Mouse (Mus musculus): ENCODE measurements around the gene Dnm3.

Dnm3 gene

GRCm38 (mm10) chr1:162422826-162423225, 55.0 kb downstream of the Dnm3 start:
- WGBS = 86% methylated on average over 6 of the region's 6 CpGs

- 41% methylated on average over 1 of the region's 1 CpGs for WGBS
Measured at GRCm38 (mm10) chr1:162413791-162414190, 64.0 kb downstream of the Dnm3 start.

GRCm38 (mm10) chr1:162412787-162413429, 64.9 kb downstream of the Dnm3 start:
- 76% methylated on average over 7 of the region's 7 CpGs for WGBS

DNA sequence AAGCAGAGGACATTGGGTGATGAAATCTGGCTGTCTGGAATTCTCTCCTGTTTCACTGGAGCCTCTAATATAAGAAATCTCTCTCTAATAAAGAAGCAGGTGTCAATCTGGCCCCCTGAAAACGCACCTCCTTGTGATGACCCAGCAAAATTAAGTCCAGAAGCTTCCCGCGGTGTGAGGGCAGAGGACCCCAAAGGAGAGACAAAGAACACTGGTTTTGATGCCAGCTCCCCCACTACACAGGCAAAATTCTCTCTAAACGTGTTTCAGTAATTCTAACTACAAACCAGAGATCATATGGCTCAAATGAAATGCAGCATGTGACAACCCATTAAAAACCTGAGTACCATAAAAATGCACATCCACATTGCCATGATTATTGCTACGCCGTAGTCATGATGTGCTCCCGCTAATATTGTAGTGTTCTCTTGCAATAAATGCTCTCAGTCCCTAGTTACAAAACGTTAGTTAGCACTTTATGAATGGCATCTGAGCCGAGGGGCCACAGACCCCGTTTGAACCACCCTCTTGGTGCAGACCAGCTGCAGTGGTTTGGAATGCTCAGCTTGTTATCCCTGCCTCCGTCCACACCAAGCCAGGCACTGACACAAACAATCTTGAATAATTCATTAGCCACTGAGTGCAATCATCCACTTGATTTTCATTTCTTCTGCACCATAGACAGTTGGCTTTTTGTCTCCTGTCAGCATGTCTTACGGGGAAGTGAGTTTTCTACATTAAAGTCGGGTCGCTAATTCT, 67.4 kb downstream of the Dnm3 start:
- WGBS = 64% methylated on average over 14 of the region's 14 CpGs

DNA sequence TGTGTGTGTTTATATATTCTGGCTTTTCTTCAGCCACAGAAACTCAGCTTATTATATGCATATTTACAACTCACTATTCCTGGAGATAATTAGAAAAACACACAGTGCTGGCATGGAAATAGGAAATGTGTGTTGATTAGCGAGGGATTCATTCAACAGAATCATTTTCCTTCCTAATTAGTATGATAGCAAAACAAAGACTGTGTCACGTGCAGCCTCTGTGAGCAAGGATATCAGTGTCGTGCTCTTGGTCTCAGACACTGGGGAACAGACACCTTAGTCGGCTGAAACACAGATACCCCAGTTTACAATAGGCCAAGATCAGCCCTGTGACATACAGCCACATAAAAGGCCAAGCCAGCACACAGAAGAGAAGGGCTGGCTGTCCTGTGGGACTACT, 83.3 kb downstream of the Dnm3 start:
- WGBS = 50% methylated on average over 4 of the region's 4 CpGs

- 71% methylated on average over 5 of the region's 5 CpGs for WGBS
Measured at GRCm38 (mm10) chr1:162388442-162389165, 89.2 kb downstream of the Dnm3 start.

- 56% methylated on average over 1 of the region's 1 CpGs for WGBS
Measured at GRCm38 (mm10) chr1:162373068-162373467, 104.8 kb downstream of the Dnm3 start.

DNA sequence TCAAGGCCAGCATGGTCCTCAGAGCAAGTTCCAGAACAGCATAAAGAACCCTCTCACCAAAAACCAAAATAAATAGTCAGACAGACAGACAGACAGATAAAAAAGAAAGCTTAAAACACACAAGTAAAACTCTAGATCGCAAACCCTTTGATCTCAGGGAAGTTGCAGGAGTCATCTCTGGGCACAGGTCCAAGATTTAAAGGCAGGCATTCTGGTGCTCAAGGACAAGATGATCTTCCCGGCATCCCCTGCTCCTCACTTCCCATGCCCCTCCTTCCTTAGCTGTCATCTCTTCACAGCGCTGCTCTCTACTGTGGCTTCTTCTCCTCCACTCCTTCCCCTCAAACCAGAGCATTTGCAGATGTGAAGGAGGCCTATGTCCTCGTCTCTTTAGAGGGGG, 108.1 kb downstream of the Dnm3 start:
- 61% methylated on average over 4 of the region's 4 CpGs for WGBS

DNA sequence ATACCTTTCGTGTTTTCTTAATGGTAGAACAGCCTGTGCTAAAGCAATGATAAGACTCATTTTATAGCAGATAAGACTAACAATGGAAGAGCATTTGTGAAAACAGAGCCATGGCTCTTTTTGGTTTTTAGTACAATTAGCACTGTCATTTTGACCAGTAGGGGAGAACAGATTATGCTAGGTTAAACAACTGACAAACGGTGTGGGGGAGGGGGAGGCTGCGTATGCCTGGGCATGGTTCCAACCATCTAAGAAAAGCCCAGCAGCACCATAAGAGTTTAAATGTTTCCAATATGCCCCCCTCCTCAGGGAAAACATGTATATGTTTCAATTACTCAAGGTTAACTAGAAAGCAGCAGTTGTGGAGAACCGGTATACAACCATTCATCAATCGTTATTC, 115.9 kb downstream of the Dnm3 start:
- WGBS = 21% methylated on average over 5 of the region's 5 CpGs

- WGBS = 47% methylated on average over 8 of the region's 8 CpGs
Measured at GRCm38 (mm10) chr1:162359270-162359669, 118.6 kb downstream of the Dnm3 start.

- 36% methylated on average over 8 of the region's 8 CpGs for WGBS
Measured at GRCm38 (mm10) chr1:162358036-162358435, 119.8 kb downstream of the Dnm3 start.

- WGBS = 43% methylated on average over 5 of the region's 5 CpGs
Measured at GRCm38 (mm10) chr1:162356481-162356880, 121.4 kb downstream of the Dnm3 start.

GRCm38 (mm10) chr1:162354780-162355179, 123.1 kb downstream of the Dnm3 start:
- WGBS = 73% methylated on average over 4 of the region's 4 CpGs

- WGBS = 40% methylated on average over 4 of the region's 4 CpGs
Measured at GRCm38 (mm10) chr1:162353831-162354230, 124.0 kb downstream of the Dnm3 start.

- WGBS = 68% methylated on average over 6 of the region's 6 CpGs
Measured at GRCm38 (mm10) chr1:162349306-162349705, 128.5 kb downstream of the Dnm3 start.

- 96% methylated on average over 4 of the region's 4 CpGs for WGBS
Measured at GRCm38 (mm10) chr1:162346456-162347011, 131.3 kb downstream of the Dnm3 start.

DNA sequence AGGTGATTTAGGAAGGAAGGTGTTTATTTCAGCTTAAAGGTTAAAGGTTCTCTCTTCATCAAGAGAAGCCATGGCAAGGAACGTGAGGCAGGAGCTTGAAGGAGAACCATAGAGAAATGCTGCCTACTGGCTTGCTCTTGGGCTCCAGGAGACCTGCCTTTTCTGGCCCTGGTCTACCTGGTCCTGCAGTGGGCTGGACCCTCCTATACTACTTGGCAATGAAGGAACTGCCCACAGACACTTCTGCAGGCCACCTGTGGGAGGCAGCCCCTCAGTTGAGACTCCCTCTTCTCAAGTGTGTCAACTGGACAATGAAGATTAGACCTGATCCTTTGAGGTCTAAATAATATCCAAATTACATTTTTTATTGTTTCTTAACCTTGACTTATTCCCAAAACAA, 140.7 kb downstream of the Dnm3 start:
- WGBS = 87% methylated on average over 1 of the region's 1 CpGs

DNA sequence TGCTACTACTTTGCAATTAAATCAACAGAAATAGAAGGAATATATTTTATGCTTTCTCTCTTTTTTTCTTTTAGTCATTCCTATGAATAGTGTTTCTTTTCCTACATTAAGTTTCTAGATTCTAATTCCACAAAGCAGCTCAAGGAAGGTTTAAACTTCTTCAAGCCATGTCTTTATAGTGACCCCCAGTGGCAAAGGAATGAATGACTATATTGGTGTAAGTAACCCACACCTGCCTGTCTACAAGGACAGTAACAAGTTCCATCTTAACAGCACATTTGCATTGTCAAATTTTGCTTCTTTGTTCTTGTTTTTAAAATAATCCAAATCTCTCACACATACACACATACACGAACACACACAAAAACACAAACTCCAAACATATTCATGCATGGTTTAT, 141.2 kb downstream of the Dnm3 start:
- whole genome bisulfite sequencing = 40% methylated on average over 1 of the region's 1 CpGs

GRCm38 (mm10) chr1:162336224-162336623, 141.6 kb downstream of the Dnm3 start:
- WGBS = 50% methylated on average over 3 of the region's 3 CpGs

DNA sequence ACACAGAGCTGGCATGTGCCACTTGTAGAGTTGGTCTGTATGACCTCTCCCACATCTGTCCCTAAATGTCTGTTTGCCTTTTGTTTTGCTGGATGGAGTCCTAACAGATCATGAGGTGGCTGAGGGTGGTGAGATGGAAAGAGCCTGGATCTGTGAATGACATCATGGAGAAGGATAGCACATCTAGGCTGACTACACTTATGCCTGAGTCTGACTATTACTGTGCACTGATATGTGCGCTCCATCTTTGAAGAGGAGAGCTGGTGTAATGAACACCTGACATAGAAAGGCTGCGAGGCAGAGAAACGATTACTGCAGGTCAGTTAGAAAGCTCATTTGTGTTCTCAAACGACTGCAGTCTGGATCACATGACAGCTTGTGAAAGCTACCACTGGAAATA, 149.2 kb downstream of the Dnm3 start:
- 66% methylated on average over 4 of the region's 4 CpGs for WGBS

- 40% methylated on average over 2 of the region's 2 CpGs for WGBS
Measured at GRCm38 (mm10) chr1:162327631-162328030, 150.2 kb downstream of the Dnm3 start.

DNA sequence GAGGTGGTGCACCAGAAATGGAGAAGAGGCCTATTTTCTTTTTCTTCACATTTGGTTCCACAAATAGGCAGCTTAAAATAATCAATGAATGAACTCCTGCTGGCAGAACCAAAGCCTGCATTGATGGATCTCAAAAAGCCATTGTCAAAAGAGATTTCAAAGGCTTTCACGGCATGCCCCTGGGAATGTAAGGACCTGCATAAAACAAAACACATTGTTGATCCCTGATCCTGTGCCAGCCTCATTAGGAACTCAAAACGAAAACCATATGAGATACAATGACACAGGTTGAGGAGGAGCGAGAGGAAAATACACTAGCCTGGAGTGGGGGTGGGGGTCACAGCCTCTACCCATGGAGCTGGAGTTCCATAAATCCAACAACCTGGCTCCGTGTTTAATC, 153.4 kb downstream of the Dnm3 start:
- WGBS = 40% methylated on average over 4 of the region's 4 CpGs

All from cerebral cortex, adult 2 months (tissue).